Mouse (Mus musculus) stomach, embryonic 16.5 days (tissue): Measurements from ENCODE around the gene Rtn1. TPM values are rescaled to one million over a fixed set of nuclear protein-coding genes. Genes with fewer than 3 reads are reported as not detected.

ENCODE experiments used
- ATAC-seq: fragments of 200-750 bp; cut with Nextera tagmentation; 2 replicates; pipeline ENCODE4 v1.8.0; 2017; ENCODE audit warnings: moderate number of reproducible peaks, moderate TSS enrichment; ENCODE audit not compliant: insufficient read depth, low FRiP score
- H3K27ac ChIP-seq: fragments of 300-500 bp; sonication (generic); 2 replicates; pipeline ENCODE4 v1.5.1; 2014; ENCODE audit warnings: low read length
- H3K27me3 ChIP-seq: fragments of 300-500 bp; sonication (generic); 2 replicates; pipeline ENCODE4 v1.6.1; 2014; ENCODE audit warnings: low read length, control low read depth, mixed read lengths; ENCODE audit not compliant: control insufficient read depth, insufficient read depth
- H3K36me3 ChIP-seq: fragments of 300-500 bp; sonication (generic); 2 replicates; pipeline ENCODE4 v1.6.1; 2014; ENCODE audit warnings: low read length; ENCODE audit not compliant: control insufficient read depth, insufficient read depth
- H3K4me1 ChIP-seq: fragments of 300-500 bp; sonication (generic); 2 replicates; pipeline ENCODE4 v1.6.1; 2014; ENCODE audit warnings: low read length, control low read depth, mixed read lengths; ENCODE audit not compliant: control insufficient read depth, insufficient read depth
- H3K4me2 ChIP-seq: fragments of 300-500 bp; sonication (generic); 2 replicates; pipeline ENCODE4 v1.6.1; 2014; ENCODE audit warnings: low read depth, low read length, mixed read lengths
- H3K4me3 ChIP-seq: fragments of 300-500 bp; sonication (generic); replicated peaks from 2 replicates; pipeline ENCODE4 v1.5.1; 2014; ENCODE audit warnings: mild to moderate bottlenecking, low read length
- H3K9ac ChIP-seq: fragments of 300-500 bp; sonication (generic); 2 replicates; pipeline ENCODE4 v1.6.1; 2014; ENCODE audit warnings: low read length
- H3K9me3 ChIP-seq: fragments of 300-500 bp; sonication (generic); replicated peaks from 2 replicates; pipeline ENCODE4 v1.6.1; 2016; ENCODE audit warnings: low read length, control low read depth; ENCODE audit not compliant: control insufficient read depth
- WGBS: fragments of 180-500 bp; shearing (Covaris S2); extraction: QIAGEN DNeasy Blood & Tissue Kit; methylation state at CpG from one replicate; pipeline ENCODE4 v1.1.7; 2014; 5-methylcytosine and 5-hydroxymethylcytosine counted together
- polyA plus RNA-seq: library from polyadenylated mRNA; unstranded; fragments of >200 nt; fragmentation: Nextera tagmentation; extraction: Ambion mirVana; gene quantifications from 2 replicates; pipeline ENCODE4 v1.2.1, GENCODE M21; 2015

Gene Rtn1
- polyA plus RNA-seq, 1 experiment from 2014 or later: 59.8 TPM

DNA sequence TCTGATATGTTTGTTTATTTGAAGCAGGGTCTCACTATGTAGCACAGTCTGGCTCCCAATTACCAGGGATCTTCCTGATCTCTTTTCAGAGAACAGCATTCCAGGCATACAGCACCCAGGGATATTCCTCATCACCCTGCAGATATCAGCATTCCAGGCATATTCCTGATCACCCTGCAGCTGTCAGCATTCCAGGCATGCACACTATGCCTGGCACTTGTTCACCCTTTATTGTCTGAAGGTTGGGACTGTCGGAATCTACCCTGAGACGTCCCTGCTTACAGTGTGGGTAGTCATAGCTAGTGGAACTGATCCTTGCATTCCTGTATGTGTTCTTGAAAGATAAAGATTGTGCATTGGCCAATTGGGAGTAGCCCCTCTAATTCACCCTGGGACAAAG, 65.2 kb downstream of the Rtn1 start:
- H3K36me3 ChIP-seq: no peaks in the 10 kb centered on the region
- H3K9me3 ChIP-seq: no peaks in the 10 kb centered on the region
- WGBS: 39% methylated on average over 2 of the region's 2 CpGs
- no peaks in the 10 kb centered on the region for H3K4me1 ChIP-seq
- H3K27me3 ChIP-seq: no peaks in the 10 kb centered on the region
- no peak overlapping the region for H3K9ac ChIP-seq
- no peak overlapping the region for H3K27ac ChIP-seq
- no peak for ATAC-seq
- H3K4me2 ChIP-seq: no peak overlapping the region
- H3K4me3 ChIP-seq: no peak overlapping the region

DNA sequence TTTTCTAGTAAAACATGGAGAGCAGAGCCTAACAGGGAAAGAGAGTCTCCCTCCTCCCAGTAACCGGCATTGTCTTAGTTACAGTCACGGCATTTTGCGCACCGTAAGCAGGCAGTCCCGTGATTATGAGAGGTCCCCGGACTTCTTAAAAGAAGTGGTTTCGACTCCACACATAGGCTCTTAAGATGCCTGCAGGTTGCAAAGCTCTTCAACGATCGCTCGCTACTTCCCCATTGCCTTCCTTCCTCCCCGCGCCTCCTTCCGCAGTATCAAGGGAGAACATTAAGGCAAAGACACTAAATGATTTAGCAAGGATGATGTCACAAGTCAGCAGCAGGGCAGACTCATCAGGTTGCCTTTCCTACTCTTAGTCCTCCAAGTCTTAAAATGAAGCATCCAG, 72.8 kb downstream of the Rtn1 start:
- no peak for ATAC-seq
- Histone ChIP-seq H3K4me2 (no peak overlapping the region), H3K36me3 (no peaks in the 10 kb centered on the region), H3K9ac (no peak overlapping the region), H3K4me3 (no peak overlapping the region), H3K4me1 (no peaks in the 10 kb centered on the region), H3K27ac (no peak overlapping the region), H3K27me3 (no peaks in the 10 kb centered on the region), H3K9me3 (no peaks in the 10 kb centered on the region)
- WGBS: 84% methylated on average over 13 of the region's 13 CpGs

DNA sequence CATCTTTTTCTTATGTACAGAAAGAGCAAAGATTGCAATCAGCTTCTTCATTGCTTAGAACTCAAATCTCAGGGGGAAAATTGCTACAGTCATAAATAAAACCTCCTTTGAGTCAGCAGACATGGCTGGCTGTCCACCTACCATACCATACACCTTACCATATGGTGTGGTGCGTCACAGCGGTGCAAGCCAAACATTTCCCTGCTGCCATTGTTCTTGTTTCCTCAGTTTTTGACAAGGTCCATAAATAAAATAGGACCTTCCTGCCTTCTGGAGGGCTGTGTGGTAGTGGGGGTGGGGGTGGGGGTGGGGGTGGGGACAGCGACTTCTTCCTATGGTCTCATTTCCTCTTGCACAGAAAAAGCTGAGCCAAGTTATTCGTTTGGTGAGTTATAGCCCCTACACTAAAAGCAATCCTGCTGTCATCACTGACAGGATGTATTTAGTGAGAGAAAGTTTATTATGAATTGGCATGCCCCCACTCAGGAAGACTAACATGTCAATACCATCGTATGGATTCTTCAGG, 76.3 kb downstream of the Rtn1 start:
- no peaks in the 10 kb centered on the region for H3K27me3 ChIP-seq
- H3K4me2 ChIP-seq: no peak overlapping the region
- WGBS: 70% methylated on average over 5 of the region's 5 CpGs
- H3K27ac ChIP-seq: no peak overlapping the region
- no peaks in the 10 kb centered on the region for H3K36me3 ChIP-seq
- H3K9ac ChIP-seq: no peak overlapping the region
- no peak overlapping the region for H3K4me3 ChIP-seq
- no peak for ATAC-seq
- H3K4me1 ChIP-seq: no peaks in the 10 kb centered on the region
- H3K9me3 ChIP-seq: no peaks in the 10 kb centered on the region

DNA sequence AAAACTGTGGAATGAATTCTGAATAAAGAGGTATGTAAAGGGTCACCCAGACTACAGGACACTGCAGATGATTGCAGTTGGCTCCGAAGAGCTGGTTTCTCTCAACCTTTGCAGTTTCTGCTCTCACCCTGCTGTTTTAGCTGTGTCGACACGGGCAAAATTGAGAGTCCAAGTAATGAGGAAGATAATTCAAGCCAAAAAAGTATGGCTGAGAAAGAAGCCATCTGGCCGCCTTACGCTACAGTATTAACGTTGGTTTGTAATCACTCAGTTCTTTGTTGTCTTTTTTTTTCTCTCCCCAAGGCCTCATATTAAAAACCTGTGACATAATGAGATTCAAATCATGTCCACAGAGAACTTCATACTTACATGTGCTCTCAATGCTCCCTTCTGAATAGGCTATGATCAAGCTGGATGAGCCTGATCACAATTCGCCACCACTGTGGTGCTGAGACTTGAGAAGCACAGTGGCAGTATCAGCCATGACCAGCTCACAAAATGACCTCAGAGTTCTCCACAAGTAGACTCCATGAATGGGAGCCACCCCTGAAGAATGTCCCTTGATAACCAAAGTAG, 76.9 kb downstream of the Rtn1 start:
- no peaks in the 10 kb centered on the region for H3K9me3 ChIP-seq
- no peaks in the 10 kb centered on the region for H3K27me3 ChIP-seq
- no peak overlapping the region for H3K4me2 ChIP-seq
- no peak overlapping the region for H3K4me3 ChIP-seq
- no peaks in the 10 kb centered on the region for H3K4me1 ChIP-seq
- ATAC-seq: no peak
- no peak overlapping the region for H3K9ac ChIP-seq
- WGBS: 66% methylated on average over 7 of the region's 7 CpGs
- H3K27ac ChIP-seq: no peak overlapping the region
- H3K36me3 ChIP-seq: no peaks in the 10 kb centered on the region

DNA sequence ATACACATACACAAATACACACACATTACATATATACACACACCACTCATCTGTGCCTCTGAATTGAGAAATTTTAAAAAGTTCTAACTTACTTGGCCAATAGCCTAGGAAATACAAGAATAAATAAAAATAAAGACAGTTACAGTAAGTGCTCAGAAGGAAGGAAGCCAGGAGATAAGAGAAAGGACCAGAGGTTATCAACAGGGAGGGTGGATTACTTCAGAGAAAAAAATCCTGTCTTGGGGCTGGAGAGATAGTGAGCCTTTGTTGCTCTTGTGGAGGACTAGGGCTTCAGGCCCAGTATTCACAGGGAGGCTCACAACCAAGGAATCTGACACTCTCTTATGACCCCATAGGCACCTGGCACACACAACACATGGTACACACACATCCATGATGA, 82.8 kb downstream of the Rtn1 start:
- H3K4me1 ChIP-seq: no peaks in the 10 kb centered on the region
- H3K9me3 ChIP-seq: no peaks in the 10 kb centered on the region
- H3K4me2 ChIP-seq: no peak overlapping the region
- no peak overlapping the region for H3K9ac ChIP-seq
- no peak overlapping the region for H3K27ac ChIP-seq
- no peaks in the 10 kb centered on the region for H3K36me3 ChIP-seq
- no peak overlapping the region for H3K4me3 ChIP-seq
- ATAC-seq: no peak
- no peaks in the 10 kb centered on the region for H3K27me3 ChIP-seq

DNA sequence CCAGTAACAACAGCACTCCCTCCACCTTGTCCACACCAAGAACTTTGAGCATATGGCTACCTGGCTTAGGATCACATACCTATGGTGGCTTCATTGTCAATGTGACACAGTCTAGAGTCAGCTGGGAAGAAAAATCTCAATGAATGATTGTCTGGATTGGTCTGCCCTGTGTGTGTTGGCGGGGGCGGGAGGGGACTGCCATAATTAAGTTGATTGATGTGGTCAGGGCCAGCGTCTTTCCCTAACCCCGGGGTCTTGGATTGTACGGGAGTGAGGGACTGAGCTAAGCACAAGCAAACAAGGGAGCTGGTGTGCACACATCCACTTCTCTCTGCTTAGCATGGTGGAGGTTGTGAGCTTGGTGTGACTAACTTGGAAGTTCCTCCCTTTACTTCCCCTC, 83.8 kb downstream of the Rtn1 start:
- Histone ChIP-seq H3K4me1 (no peaks in the 10 kb centered on the region), H3K27ac (no peak overlapping the region), H3K36me3 (no peaks in the 10 kb centered on the region), H3K27me3 (no peaks in the 10 kb centered on the region), H3K4me2 (no peak overlapping the region), H3K9ac (no peak overlapping the region), H3K4me3 (no peak overlapping the region), H3K9me3 (no peaks in the 10 kb centered on the region)
- WGBS: 12% methylated on average over 5 of the region's 5 CpGs
- ATAC-seq: no peak

DNA sequence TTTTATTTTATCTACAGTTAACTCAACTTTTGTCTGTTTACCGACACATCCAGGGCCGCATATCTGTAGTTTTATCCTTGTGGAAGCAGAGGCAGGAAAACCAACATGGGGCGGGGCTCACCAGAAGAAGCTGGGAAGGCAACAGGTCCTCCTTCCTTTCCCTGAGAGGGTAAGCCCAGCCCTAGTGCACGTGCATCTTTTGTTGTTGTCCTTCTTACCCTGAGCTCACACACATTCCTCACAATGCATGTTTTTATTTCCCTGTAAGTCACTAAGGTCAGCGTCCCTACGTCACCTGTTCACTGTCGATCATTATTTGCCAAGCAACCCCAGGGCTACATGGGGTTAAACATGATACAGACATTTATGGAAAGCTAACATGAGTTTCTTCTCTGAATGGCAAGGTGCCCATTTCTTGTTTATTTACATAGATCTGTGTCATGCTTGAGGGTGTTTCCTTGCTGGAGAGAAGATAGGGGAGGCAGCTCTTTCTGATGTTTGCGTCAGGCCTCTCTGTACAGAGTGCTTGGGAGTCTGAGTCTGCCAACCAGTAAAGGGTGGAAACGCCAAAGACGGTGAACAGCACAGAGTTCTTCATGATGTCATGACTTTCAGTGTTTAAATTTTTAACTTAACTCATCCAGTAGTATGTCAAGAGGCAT, 84.5 kb downstream of the Rtn1 start:
- Histone ChIP-seq H3K9me3 (no peaks in the 10 kb centered on the region), H3K9ac (no peak overlapping the region), H3K4me3 (no peak overlapping the region), H3K36me3 (no peaks in the 10 kb centered on the region), H3K27me3 (no peaks in the 10 kb centered on the region), H3K4me1 (no peaks in the 10 kb centered on the region), H3K27ac (no peak overlapping the region), H3K4me2 (no peak overlapping the region)
- ATAC-seq: no peak
- WGBS: 65% methylated on average over 10 of the region's 10 CpGs

DNA sequence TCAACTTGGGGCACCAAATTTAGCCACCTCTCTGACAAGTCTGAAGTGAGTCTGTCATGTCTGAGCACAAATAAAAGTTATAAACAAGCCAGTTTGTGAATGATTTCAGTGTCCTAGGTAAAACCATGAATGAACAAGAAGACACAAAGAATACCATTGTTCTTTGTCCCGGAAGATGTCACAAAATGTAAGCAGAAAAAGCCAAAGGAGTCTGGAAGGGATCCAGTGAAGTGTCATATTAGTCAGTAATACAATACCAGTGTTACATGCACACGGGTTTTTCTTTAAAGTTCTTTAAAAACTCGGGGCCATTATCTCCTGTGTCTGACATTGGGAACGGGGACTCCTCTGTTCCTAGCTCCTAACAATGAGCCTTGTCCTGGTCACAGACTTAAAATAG, 85.1 kb downstream of the Rtn1 start:
- Histone ChIP-seq H3K27ac (no peak overlapping the region), H3K4me2 (no peak overlapping the region), H3K36me3 (no peaks in the 10 kb centered on the region), H3K9me3 (no peaks in the 10 kb centered on the region), H3K9ac (no peak overlapping the region), H3K4me1 (no peaks in the 10 kb centered on the region), H3K27me3 (no peaks in the 10 kb centered on the region), H3K4me3 (no peak overlapping the region)
- ATAC-seq: no peak
- 43% methylated on average over 4 of the region's 4 CpGs for WGBS

DNA sequence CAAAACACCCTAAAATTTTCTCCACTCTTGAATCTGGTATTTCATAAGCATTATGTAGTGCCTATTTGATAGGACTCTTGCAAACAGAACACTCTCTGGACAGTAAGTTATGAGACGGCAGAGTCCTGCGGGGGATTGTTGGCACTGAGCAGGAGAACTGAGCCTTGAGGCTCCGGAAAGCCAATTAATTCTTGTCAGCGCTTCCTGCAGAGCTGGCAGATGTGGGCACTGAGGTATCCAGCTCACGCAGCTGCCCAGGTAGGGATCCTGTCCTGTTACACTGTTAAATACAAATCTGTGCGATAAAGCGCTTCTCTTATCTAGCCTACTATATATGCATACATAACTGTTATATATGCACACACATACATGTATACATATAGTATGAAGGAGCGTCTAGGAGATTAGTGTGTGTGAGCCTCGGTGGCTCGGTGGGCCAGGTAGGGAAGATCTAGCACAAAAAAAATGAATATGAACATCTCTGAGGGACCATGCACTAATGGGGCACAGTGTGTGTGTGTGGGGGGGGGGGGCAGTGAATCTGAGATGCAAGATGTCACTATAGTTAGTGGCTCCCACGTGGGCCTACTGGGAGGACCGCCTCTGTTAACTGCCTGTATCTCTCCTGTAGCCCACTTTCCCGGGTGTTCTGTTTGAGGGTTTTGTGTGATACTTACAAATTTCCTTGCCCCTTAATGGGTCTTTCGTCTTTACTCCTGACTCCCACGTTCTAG, 93.0 kb downstream of the Rtn1 start:
- no peak for ATAC-seq
- Histone ChIP-seq H3K4me3 (no peak overlapping the region), H3K27me3 (no peaks in the 10 kb centered on the region), H3K4me1 (no peaks in the 10 kb centered on the region), H3K9ac (no peak overlapping the region), H3K9me3 (no peaks in the 10 kb centered on the region), H3K36me3 (no peaks in the 10 kb centered on the region), H3K4me2 (no peak overlapping the region), H3K27ac (no peak overlapping the region)
- WGBS: 72% methylated on average over 15 of the region's 15 CpGs
